Mouse (Mus musculus): ENCODE results near the gene Degs2.

- TF ChIP-seq POLR2A (IDR thresholded peaks at IDR 0.05; ENCODE audit: insufficient read depth, low read depth, low read length) (no peak), CTCF (IDR thresholded peaks at IDR 0.05) (no peak), EP300 (IDR thresholded peaks at IDR 0.05; ENCODE audit: insufficient read depth, low read depth, low read length) (no peak)
These were observed 33.4 kb downstream of the Degs2 start for GRCm38 (mm10) chr12:108668606-108669235.
